Mouse (Mus musculus) embryonic stem cell, embryonic (primary cell): ENCODE data around the gene Lsamp.

Experiments
- CTCF ChIA-PET, 4 experiments: fragments of 300-600 bp in 2 of 4; fragments of 350-600 bp in 2 of 4; sonication (Branson Sonifier 250); formaldehyde crosslinking; loops; one replicate each; lab custom pipeline; 2022; ENCODE audit warnings: inconsistent platforms in 2 of 4; lab: Charles Lee
- POLR2A ChIA-PET, 4 experiments: fragments of 300-600 bp in 2 of 4; fragments of 350-600 bp in 2 of 4; sonication (Branson Sonifier 250); formaldehyde crosslinking; loops; one replicate each; lab custom pipeline; 2022; ENCODE audit warnings: antibody characterized with exemption in 4 of 4, inconsistent platforms in 1 of 4; lab: Charles Lee

The Lsamp gene

GRCm38 (mm10) chr16:42147164-42147563, 2163.0 kb downstream of the Lsamp start:
- ChIA-PET CTCF (no interaction called here), POLR2A (no interaction called here)

DNA sequence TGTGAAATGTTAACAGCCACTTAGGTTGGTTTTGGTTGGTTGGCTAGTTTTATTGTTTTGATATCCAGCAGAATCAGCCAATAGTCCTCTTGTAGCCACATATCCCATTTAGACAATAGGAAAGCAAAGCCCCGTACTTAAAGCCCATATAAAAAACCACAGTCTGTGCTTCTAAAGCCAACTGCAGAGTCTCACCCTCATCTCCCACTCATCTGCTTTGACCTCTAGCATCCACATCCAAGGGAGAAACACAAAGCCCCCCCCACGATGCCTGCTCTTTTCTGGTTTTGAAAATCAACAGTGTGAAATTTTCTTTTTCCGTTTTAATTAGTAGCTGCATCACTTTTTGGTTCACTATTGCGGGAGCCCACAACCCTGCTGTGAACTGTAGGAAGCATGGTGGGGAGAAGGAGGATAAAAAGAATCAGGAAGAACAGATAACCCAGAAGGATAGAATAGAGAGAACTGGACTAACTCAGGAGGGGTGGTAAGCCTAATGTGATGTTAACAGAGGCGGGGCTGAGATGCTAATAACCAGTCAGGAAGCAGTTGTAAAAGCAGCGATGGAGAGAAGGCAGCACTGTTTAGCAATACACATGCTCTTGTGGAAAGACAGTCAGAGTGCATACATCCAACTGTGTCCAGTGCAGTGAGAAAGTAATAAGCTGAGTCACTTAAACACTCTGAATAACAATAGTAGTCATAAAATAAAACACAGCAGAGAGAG, 2165.2 kb downstream of the Lsamp start:
- CTCF ChIA-PET: interaction anchor here in 2 of 4 experiments (0.6 to 0.8 kb wide), 2 partner anchors 16 kb away, joined by 3 to 4 read pairs; no protein-coding TSS in a partner anchor
- POLR2A ChIA-PET: no interaction called here

GRCm38 (mm10) chr16:42152640-42153039, 2168.5 kb downstream of the Lsamp start:
- ChIA-PET POLR2A (no interaction called here), CTCF (interaction anchor here in 1 of 4 experiments (0.9 kb wide), 1 partner anchor 12 kb away, joined by 3 read pairs; no protein-coding TSS in a partner anchor)

GRCm38 (mm10) chr16:42157816-42158215, 2173.7 kb downstream of the Lsamp start:
- CTCF ChIA-PET: interaction anchor here in 1 of 4 experiments (1.3 kb wide), 1 partner anchor 12 kb away, joined by 3 read pairs; no protein-coding TSS in a partner anchor
- POLR2A ChIA-PET: interaction anchor here in 1 of 4 experiments (0.6 kb wide), 1 partner anchor 630 kb away, joined by 3 read pairs; no protein-coding TSS in a partner anchor

DNA sequence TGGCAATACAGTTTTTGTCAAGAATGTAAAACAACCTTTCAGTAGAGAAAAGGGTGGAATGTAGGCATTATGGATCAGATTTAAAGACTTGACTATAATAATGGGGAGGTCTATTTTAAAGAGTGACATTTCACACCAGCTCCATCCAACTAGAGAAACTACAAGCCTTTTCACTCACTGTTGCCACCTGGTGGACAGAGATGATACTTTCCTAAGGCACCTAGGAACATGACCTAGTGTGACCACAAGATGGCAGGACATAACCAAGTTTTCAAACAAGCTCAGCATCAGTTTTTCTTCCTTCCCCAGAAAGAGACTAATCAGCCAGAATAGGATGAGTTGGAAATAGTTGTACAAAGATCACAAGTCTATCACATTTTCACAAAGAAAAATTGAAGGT, 2180.8 kb downstream of the Lsamp start:
- CTCF ChIA-PET: interaction anchor here (0.5 to 2.6 kb wide), 72 partner anchors 8 to 1898 kb away, joined by 3 to 15 read pairs (median 3); partner anchors contain the start of genes Ccdc191 (in 1 of the 4), Drd3 (in 1 of the 4), Gramd1c (in 1 of the 4) and Zbtb20 (in 1 of the 4)
- POLR2A ChIA-PET: no interaction called here

GRCm38 (mm10) chr16:42168292-42168691, 2184.1 kb downstream of the Lsamp start:
- CTCF ChIA-PET: no interaction called here

DNA sequence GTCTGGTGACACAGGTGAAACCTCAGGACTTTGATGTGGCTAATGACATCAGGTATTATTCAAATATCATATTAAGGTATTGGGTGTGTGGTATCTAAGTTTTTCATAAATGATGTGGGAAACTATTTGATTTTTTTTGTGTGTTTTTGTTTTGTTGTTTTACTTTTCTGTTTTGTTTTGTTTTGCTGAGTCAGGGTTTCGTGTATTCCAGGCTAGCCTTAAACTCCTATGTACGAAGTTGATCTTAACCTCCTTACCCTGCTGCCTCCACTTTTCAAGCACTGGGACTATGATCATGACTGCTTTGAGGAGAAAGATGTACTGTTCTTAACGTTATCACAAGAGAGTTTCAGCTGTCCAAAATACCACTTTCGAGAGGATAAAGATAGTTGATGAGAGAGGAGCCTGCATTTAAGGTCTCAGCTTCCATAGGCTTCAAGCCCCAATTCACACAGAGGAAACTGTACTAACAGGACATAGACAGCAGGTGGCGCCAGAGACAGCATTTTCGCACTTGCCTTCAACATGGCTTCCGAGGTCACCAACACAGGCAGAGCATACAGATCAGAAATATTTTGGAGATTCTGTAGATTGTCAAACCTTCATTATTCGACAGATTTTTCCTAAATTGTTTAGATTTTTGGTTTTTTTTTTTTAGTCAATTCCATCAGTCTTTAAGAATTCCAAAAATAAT, 2185.4 kb downstream of the Lsamp start:
- POLR2A ChIA-PET: interaction anchor here in 2 of 4 experiments (0.6 to 0.7 kb wide), 2 partner anchors 446 to 1364 kb away, joined by 3 read pairs; no protein-coding TSS in a partner anchor
- CTCF ChIA-PET: interaction anchor here (0.6 to 1.3 kb wide), 9 partner anchors 9 to 1400 kb away, joined by 3 to 6 read pairs (median 3); no protein-coding TSS in a partner anchor

More at GRCm38 (mm10) chr16:42168292-42168691, 2184.1 kb downstream of the Lsamp start:
- POLR2A ChIA-PET: no interaction called here

DNA sequence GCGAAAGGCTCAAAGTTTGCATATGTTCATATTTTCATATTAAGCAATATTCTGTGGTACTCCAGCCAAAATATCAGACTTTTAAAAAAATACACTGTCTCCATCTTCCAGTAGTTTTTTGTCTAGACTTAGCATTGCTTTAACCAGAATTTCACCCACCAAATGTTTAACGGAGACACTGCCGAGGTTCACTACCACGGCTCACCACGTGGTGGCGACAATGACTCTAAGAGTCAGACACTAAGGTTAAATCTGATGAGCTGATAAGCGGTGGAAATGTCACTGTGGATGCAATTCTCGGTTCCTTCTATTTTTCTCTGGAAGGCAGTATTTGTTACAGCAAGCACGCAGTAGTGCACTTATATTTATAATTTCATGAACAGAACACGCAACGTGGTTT, 2188.3 kb downstream of the Lsamp start:
- CTCF ChIA-PET: interaction anchor here (0.5 to 1.6 kb wide), 28 partner anchors 7 to 1982 kb away, joined by 3 to 9 read pairs (median 3); no protein-coding TSS in a partner anchor
- POLR2A ChIA-PET: interaction anchor here in 2 of 4 experiments (0.6 to 1.3 kb wide), 3 partner anchors 8 to 1365 kb away, joined by 3 to 4 read pairs (median 3); no protein-coding TSS in a partner anchor

- ChIA-PET CTCF (interaction anchor here in 3 of 4 experiments (0.8 to 2.1 kb wide), 2 partner anchors 10 to 14 kb away, joined by 3 to 9 read pairs (median 3); no protein-coding TSS in a partner anchor), POLR2A (interaction anchor here in 1 of 4 experiments (0.6 kb wide), 1 partner anchor 49 kb away, joined by 3 read pairs; no protein-coding TSS in a partner anchor)
These were observed 2194.7 kb downstream of the Lsamp start for GRCm38 (mm10) chr16:42178866-42179265.

GRCm38 (mm10) chr16:42180025-42180424, 2195.9 kb downstream of the Lsamp start:
- POLR2A ChIA-PET: interaction anchor here in 2 of 4 experiments (0.6 to 1.7 kb wide), 2 partner anchors 8 to 161 kb away, joined by 3 to 4 read pairs; no protein-coding TSS in a partner anchor
- CTCF ChIA-PET: interaction anchor here in 3 of 4 experiments (0.9 to 2.1 kb wide), 4 partner anchors 11 to 27 kb away, joined by 3 to 9 read pairs (median 6); no protein-coding TSS in a partner anchor

- CTCF ChIA-PET: interaction anchor here in 3 of 4 experiments (0.9 to 2.1 kb wide), 3 partner anchors 11 to 16 kb away, joined by 3 to 9 read pairs (median 9); no protein-coding TSS in a partner anchor
- POLR2A ChIA-PET: interaction anchor here in 2 of 4 experiments (0.6 to 1.7 kb wide), 2 partner anchors 8 to 161 kb away, joined by 3 to 4 read pairs; no protein-coding TSS in a partner anchor
These were observed 2196.3 kb downstream of the Lsamp start for GRCm38 (mm10) chr16:42180473-42180872.

GRCm38 (mm10) chr16:42189431-42190081, 2205.4 kb downstream of the Lsamp start:
- ChIA-PET POLR2A (interaction anchor here in 1 of 4 experiments (1.2 kb wide), 1 partner anchor 116 kb away, joined by 4 read pairs; no protein-coding TSS in a partner anchor), CTCF (interaction anchor here (0.5 to 2.4 kb wide), 6 partner anchors 24 to 1700 kb away, joined by 3 to 15 read pairs (median 4); partner anchors contain the start of gene Ccdc191 (in 1 of the 4))

- POLR2A ChIA-PET: interaction anchor here in 2 of 4 experiments (0.7 to 1.2 kb wide), 4 partner anchors 13 to 1611 kb away, joined by 3 to 4 read pairs (median 3); no protein-coding TSS in a partner anchor
- CTCF ChIA-PET: interaction anchor here (0.5 to 2.4 kb wide), 21 partner anchors 9 to 1869 kb away, joined by 3 to 15 read pairs (median 3); partner anchors contain the start of gene Ccdc191 (in 1 of the 4)
These were observed 2206.2 kb downstream of the Lsamp start for GRCm38 (mm10) chr16:42190114-42191045.
